Mouse (Mus musculus): Measurements from ENCODE around the gene Ap1s2. TPM values are rescaled to one million over a fixed set of nuclear protein-coding genes. Genes with fewer than 3 reads are reported as not detected.

Gene Ap1s2
- total RNA-seq, 2 experiments from 2014 or later: 207 to 406 TPM

DNA sequence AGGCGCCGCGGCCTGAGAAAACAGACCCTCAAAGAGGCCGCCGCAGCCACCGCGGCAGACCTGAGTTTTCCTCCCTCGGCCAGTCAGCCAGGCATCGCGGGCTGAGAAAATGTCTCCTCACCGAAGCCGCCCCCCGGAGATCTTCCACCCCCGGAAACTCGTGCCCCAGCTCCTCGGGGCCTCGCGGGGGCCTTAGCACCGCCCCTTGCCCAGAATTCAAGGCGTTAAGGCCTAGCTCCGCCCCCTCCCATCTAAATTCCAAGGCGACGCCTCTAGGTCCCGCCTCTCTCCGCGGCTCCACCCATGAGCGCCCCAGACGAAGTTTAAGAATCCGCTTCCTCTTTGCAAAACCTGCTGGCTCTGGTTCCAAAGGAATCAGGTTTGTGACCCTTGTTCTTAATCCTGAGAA is 49.7 kb downstream of the Ap1s2 start, which contains the start of gene Zrsr2:
Gene Zrsr2 (minus strand): TSS at position 195 of the 409 bp plus-strand sequence.
- ATAC-seq (ENCODE audit: poor library complexity, severe bottlenecking): peak; percentile 87

DNA sequence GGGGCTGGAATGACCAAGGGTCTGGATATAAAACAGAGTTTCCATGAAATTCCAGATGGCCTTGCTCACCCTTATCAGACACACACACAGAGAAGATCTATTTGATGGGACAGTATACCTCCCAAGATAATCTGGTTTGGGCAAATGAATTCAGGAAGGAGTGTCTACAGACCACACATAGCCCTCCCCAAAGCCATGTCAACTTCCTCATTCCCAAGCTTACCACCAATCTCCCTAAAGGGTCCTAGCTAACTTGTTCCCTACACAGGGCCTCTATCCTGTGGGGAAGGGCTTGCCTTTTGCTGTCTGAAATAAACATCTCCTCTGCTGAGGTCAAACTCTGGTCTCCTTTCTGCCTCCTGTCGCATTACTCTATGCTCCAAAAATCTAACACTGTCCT is 72.3 kb downstream of the Ap1s2 start:
- ATAC-seq (ENCODE audit: poor library complexity, severe bottlenecking): peak; percentile 77

DNA sequence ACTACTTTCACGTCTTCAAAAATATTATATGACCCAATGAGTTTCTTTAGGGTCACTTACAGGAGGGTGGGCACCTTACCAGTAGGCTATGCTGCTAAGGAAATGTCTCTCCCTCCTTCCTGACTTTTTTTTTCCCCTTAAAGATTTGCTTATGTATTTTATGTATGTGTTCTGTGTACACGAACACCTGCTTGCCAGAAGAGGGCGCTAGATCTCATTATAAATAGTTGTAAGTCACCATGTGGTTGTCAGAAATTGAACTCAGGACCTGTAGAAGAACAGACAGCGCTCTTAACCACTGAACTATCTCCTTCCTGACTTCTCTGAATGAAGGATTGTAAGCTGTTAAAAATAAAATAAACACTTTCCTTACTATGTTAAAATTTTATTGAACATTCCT is 72.7 kb downstream of the Ap1s2 start:
- peak; percentile 59 for ATAC-seq (ENCODE audit: poor library complexity, severe bottlenecking)

DNA sequence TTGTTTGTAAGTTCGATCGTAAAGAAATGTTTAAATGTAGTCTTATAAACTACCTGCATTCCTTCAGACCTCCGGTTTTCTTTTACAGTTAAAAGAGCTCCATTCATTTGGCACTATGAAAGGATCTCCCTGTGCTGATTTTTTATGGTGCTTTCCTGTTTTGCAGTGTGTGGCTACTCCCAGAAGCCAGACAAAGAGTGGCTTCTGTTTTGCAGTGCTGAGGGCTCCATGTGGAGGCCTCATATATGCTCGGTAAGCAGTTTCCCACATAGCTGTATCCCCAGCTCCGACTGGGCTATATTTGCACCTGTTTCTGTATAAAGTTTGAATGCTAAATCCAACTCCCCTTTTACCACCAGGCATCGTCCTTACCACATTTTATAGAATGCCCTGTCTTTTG is 73.3 kb downstream of the Ap1s2 start:
- ATAC-seq (ENCODE audit: poor library complexity, severe bottlenecking): no peak

Other genes with a start within 250 kb of the Ap1s2 start
- gene Rnf138rt1, start 147.7 kb upstream of the Ap1s2 start, total RNA-seq (2015): 0.11 TPM in 1 of 2 replicates, not detected in the other
- gene Rnf138rt1, start 147.7 kb upstream of the Ap1s2 start, total RNA-seq (2017): 0.12 TPM in 1 of 2 replicates, not detected in the other
- 25.4 and 30.4 TPM in 2 replicates for gene Zrsr2, start 49.6 kb downstream of the Ap1s2 start, total RNA-seq (2015)
- 22.5 and 37.1 TPM in 2 replicates for gene Zrsr2, start 49.6 kb downstream of the Ap1s2 start, total RNA-seq (2017)
- 0.66 and 1.5 TPM in 2 replicates for gene Car5b, start 119.0 kb downstream of the Ap1s2 start, total RNA-seq (2015)
- 0.15 and 0.81 TPM in 2 replicates for gene Car5b, start 119.0 kb downstream of the Ap1s2 start, total RNA-seq (2017)
- 5.5 and 6.6 TPM in 2 replicates for gene Siah1b, start 167.5 kb downstream of the Ap1s2 start, total RNA-seq (2015)
- gene Siah1b, start 167.5 kb downstream of the Ap1s2 start, total RNA-seq (2017): 5.7 and 6.9 TPM in 2 replicates
- not detected in 2 replicates for gene Cltrn, start 179.8 kb downstream of the Ap1s2 start, total RNA-seq (2015)
- not detected in 2 replicates for gene Cltrn, start 179.8 kb downstream of the Ap1s2 start, total RNA-seq (2017)
- gene Ace2, start 230.3 kb downstream of the Ap1s2 start, total RNA-seq (2015): not detected in 2 replicates
- not detected in 2 replicates for gene Ace2, start 230.3 kb downstream of the Ap1s2 start, total RNA-seq (2017)